ENCODE assay signal across 8 mouse cellular contexts in genomic region chr6:54554341-54555110, GRCm38 (mm10). TPM values are rescaled to one million over a fixed set of nuclear protein-coding genes. Genes with fewer than 3 reads are reported as not detected.
DNase-seq lines count a peak whose midpoint lies in the region; ATAC-seq and TF ChIP-seq lines count a peak whose summit lies in the region.

No protein-coding gene starts in this region.

- peak overlapping the region; percentile 85 for H3K27ac ChIP-seq in forebrain, embryonic 12.5 days
- no peak overlapping the region for H3K27ac ChIP-seq in liver, postnatal 0 days (ENCODE audit: low read depth)

- no peaks in the 10 kb centered on the region for H3K9me3 ChIP-seq in forebrain, embryonic 12.5 days
- H3K9me3 ChIP-seq in liver, postnatal 0 days (ENCODE audit: low read length), result no peaks in the 10 kb centered on the region

- no peaks in the 10 kb centered on the region for H3K27me3 ChIP-seq in forebrain, embryonic 12.5 days
- no peaks in the 10 kb centered on the region for H3K27me3 ChIP-seq in liver, postnatal 0 days (ENCODE audit: insufficient read depth, low read length)

- 6% methylated on average over 8 of the region's 8 CpGs for WGBS in forebrain, embryonic 12.5 days
- 55% methylated on average over 8 of the region's 8 CpGs for WGBS in liver, postnatal 0 days (ENCODE audit: insufficient replicate concordance)

- no peak overlapping the region for H3K9ac ChIP-seq in forebrain, embryonic 12.5 days
- H3K9ac ChIP-seq in liver, postnatal 0 days (replicated peaks), result no peak overlapping the region

- H3K4me1 ChIP-seq in forebrain, embryonic 12.5 days, result peaks cover 66% of the 10 kb centered on the region
- no peaks in the 10 kb centered on the region for H3K4me1 ChIP-seq in liver, postnatal 0 days (ENCODE audit: insufficient read depth)

- 0 out of 2 replicates have a peak, but pooled peaks cover 6% of the 10 kb centered on the region for H3K36me3 ChIP-seq in forebrain, embryonic 12.5 days (replicated peaks)
- no peaks in the 10 kb centered on the region for H3K36me3 ChIP-seq in liver, postnatal 0 days (replicated peaks; ENCODE audit: insufficient read depth, low read length)

- peak overlapping the region; percentile 15 for H3K4me2 ChIP-seq in forebrain, embryonic 12.5 days
- H3K4me2 ChIP-seq in liver, postnatal 0 days (ENCODE audit: low read depth, low read length), result no peak overlapping the region

- ATAC-seq in forebrain, embryonic 12.5 days (ENCODE audit: low FRiP score), result peak; percentile 86
- ATAC-seq in liver, postnatal 0 days, result no peak

- no peak for TF ChIP-seq EP300 in liver, postnatal 0 days (IDR thresholded peaks at IDR 0.05; ENCODE audit: low read depth)

- TF ChIP-seq CTCF in liver, postnatal 0 days (IDR thresholded peaks at IDR 0.05; ENCODE audit: low read depth), result no peak

- no peak overlapping the region for H3K4me3 ChIP-seq in forebrain, embryonic 12.5 days (replicated peaks)
- no peak overlapping the region for H3K4me3 ChIP-seq in liver, postnatal 0 days (ENCODE audit: low read depth, low read length)

- peak; percentile 59 for DNase-seq in cerebellum, adult 9-11 months
- no peak for DNase-seq in cerebellum, postnatal 14 days
- peak; percentile 91 for DNase-seq in Muller cell, postnatal 12 days (ENCODE audit: inconsistent ontology term)
- DNase-seq in mesoderm, embryonic 11.5 days (ENCODE audit: low read depth, low spot score), result peak; percentile 88
- DNase-seq in urinary bladder, postnatal 10 days (ENCODE audit: low spot score), result no peak
- no peak for DNase-seq in frontal cortex, postnatal 36 days (ENCODE audit: low spot score in 2 of 2)
- DNase-seq in liver, postnatal 0 days, result no peak

RNA-seq across cellular contexts. Expression of gene Scrn1, which starts 11.8 kb away (rescaled TPM):
- polyA plus RNA-seq in forebrain, embryonic 12.5 days (2016; fragmentation: Nextera tagmentation; extraction: Ambion mirVana), result 119 and 157 TPM in 2 replicates
- polyA plus RNA-seq in liver, postnatal 0 days (2015; fragmentation: Nextera tagmentation; extraction: Ambion mirVana), result 0.32 and 0.35 TPM in 2 replicates

RNA-seq across cellular contexts. Expression of gene Plekha8, which starts 40.4 kb away (rescaled TPM):
- polyA plus RNA-seq in forebrain, embryonic 12.5 days (2016; fragmentation: Nextera tagmentation; extraction: Ambion mirVana), result 20.1 and 21.2 TPM in 2 replicates
- polyA plus RNA-seq in liver, postnatal 0 days (2015; fragmentation: Nextera tagmentation; extraction: Ambion mirVana), result 4.3 and 4.8 TPM in 2 replicates

RNA-seq across cellular contexts. Expression of gene Fkbp14, which starts 42.6 kb away (rescaled TPM):
- 13.9 and 18.4 TPM in 2 replicates for polyA plus RNA-seq in forebrain, embryonic 12.5 days (2016; fragmentation: Nextera tagmentation; extraction: Ambion mirVana)
- polyA plus RNA-seq in liver, postnatal 0 days (2015; fragmentation: Nextera tagmentation; extraction: Ambion mirVana), result 1.7 and 2.3 TPM in 2 replicates

Comparison
In these comparisons a context has a peak if more than half of its experiments do, and no peak if none do; other contexts are left out.
1. DNase-seq: peak in cerebellum, adult 9-11 months (single experiment), Muller cell, postnatal 12 days (single experiment) and mesoderm, embryonic 11.5 days (single experiment); none in cerebellum, postnatal 14 days (0 of 2), urinary bladder, postnatal 10 days (single experiment), frontal cortex, postnatal 36 days (0 of 2) and liver, postnatal 0 days (single experiment).
2. RNA of gene Scrn1, which starts 11.8 kb away (polyA plus RNA-seq): 119 to 157 TPM in forebrain, embryonic 12.5 days; 0.32 to 0.35 TPM in liver, postnatal 0 days; every median in the first group is over 10 times any median in the second.